In the genomic region with DNA sequence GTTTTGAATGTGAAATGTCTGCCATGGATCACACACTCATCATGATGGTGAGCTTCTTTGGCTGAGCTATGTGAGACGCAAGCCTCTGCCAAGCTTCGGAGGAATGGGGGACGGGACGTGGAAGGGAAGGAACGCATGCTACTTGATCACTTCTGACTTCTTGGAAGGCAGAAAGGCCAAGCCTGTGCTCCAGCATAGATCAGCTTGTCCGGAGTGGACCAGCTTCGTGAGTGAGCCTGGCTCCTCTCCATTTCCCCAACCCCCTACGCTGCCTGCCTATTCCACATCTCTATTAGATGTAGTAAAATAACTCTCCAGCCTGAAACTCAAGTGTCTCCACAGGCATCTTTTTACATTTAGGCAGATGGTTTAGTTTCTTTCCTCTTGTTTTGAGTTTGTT, we compare ENCODE assay signal across 12 mouse cellular contexts. TPM values are rescaled to one million over a fixed set of nuclear protein-coding genes. Genes with fewer than 3 reads are reported as not detected.
DNase-seq lines count a peak whose midpoint lies in the region; ATAC-seq and TF ChIP-seq lines count a peak whose summit lies in the region.
"Had no signal": no experiment of that assay in that cellular context is flagged by ENCODE, and none has a peak within 500 bp of the region (broad histone marks: within the 10 kb centered on the region; RNA-seq: fewer than 3 reads in every experiment).

No protein-coding gene starts in this region.

- H3K9me3 ChIP-seq in neural tube, embryonic 14.5 days (ENCODE audit: control insufficient read depth, low read length): no peaks in the 10 kb centered on the region
- no peaks in the 10 kb centered on the region for H3K9me3 ChIP-seq in neural tube, embryonic 15.5 days (replicated peaks)
- no peaks in the 10 kb centered on the region for H3K9me3 ChIP-seq in kidney, embryonic 16.5 days (ENCODE audit: low read length)
- no peaks in the 10 kb centered on the region for H3K9me3 ChIP-seq in stomach, postnatal 0 days (ENCODE audit: control insufficient read depth, low read length)
- H3K9me3 ChIP-seq: hindbrain, embryonic 10.5 days; liver, embryonic 12.5 days had no signal

- H3K4me3 ChIP-seq in heart, adult 2 months: no peak overlapping the region
- H3K4me3 ChIP-seq in neural tube, embryonic 14.5 days (ENCODE audit: low read depth, low read length): no peak overlapping the region
- H3K4me3 ChIP-seq in neural tube, embryonic 15.5 days (replicated peaks): no peak overlapping the region
- H3K4me3 ChIP-seq in kidney, embryonic 16.5 days (ENCODE audit: low read length): no peak overlapping the region
- H3K4me3 ChIP-seq in stomach, postnatal 0 days (ENCODE audit: low read depth, low read length): no peak overlapping the region
- H3K4me3 ChIP-seq: hindbrain, embryonic 10.5 days; liver, embryonic 12.5 days had no signal

- no peak for TF ChIP-seq CTCF in heart, adult 2 months (IDR thresholded peaks at IDR 0.05)
- no peak for TF ChIP-seq CTCF in stomach, postnatal 0 days (IDR thresholded peaks at IDR 0.05; ENCODE audit: low read depth)

- no peak overlapping the region for H3K27ac ChIP-seq in heart, adult 2 months
- no peak overlapping the region for H3K27ac ChIP-seq in neural tube, embryonic 14.5 days (ENCODE audit: low read depth, low read length)
- H3K27ac ChIP-seq in neural tube, embryonic 15.5 days (replicated peaks): no peak overlapping the region
- peak overlapping the region; percentile 28; the same call in 1 of the 2 replicates for H3K27ac ChIP-seq in kidney, embryonic 16.5 days (ENCODE audit: low read length)
- no peak overlapping the region for H3K27ac ChIP-seq in stomach, postnatal 0 days (replicated peaks)
- H3K27ac ChIP-seq: hindbrain, embryonic 10.5 days; liver, embryonic 12.5 days had no signal

- intact Hi-C loops in heart, adult 2 months (cut with DNase I): no loop called here

- no peak overlapping the region for H3K9ac ChIP-seq in heart, adult 2 months (ENCODE audit: low read depth, low read length)
- H3K9ac ChIP-seq in neural tube, embryonic 14.5 days (replicated peaks; ENCODE audit: low read depth, low read length): no peak overlapping the region
- H3K9ac ChIP-seq in neural tube, embryonic 15.5 days (replicated peaks): no peak overlapping the region
- no peak overlapping the region for H3K9ac ChIP-seq in kidney, embryonic 16.5 days (replicated peaks; ENCODE audit: low read length)
- no peak overlapping the region for H3K9ac ChIP-seq in stomach, postnatal 0 days (ENCODE audit: low read length)
- H3K9ac ChIP-seq: liver, embryonic 12.5 days had no signal

- TF ChIP-seq POLR2A in heart, adult 2 months (IDR thresholded peaks at IDR 0.05; ENCODE audit: insufficient read depth, low read depth, low read length): no peak

- no peaks in the 10 kb centered on the region for H3K27me3 ChIP-seq in heart, adult 2 months (ENCODE audit: control insufficient read depth, insufficient read depth, low read length)
- H3K27me3 ChIP-seq in neural tube, embryonic 14.5 days (ENCODE audit: control insufficient read depth, insufficient read depth, low read length): no peaks in the 10 kb centered on the region
- H3K27me3 ChIP-seq in neural tube, embryonic 15.5 days (replicated peaks): no peaks in the 10 kb centered on the region
- no peaks in the 10 kb centered on the region for H3K27me3 ChIP-seq in kidney, embryonic 16.5 days (ENCODE audit: insufficient read depth, low read length)
- no peaks in the 10 kb centered on the region for H3K27me3 ChIP-seq in stomach, postnatal 0 days (ENCODE audit: control insufficient read depth, insufficient read depth, low read length)
- H3K27me3 ChIP-seq: liver, embryonic 12.5 days had no signal

- TF ChIP-seq EP300 in heart, adult 2 months (IDR thresholded peaks at IDR 0.05; ENCODE audit: insufficient read depth, low read depth, low read length): no peak
- no peak for TF ChIP-seq EP300 in stomach, postnatal 0 days (optimal IDR thresholded peaks at IDR 0.05)

- no peaks in the 10 kb centered on the region for H3K79me2 ChIP-seq in heart, adult 2 months (replicated peaks; ENCODE audit: control insufficient read depth, insufficient read depth, low read length)

- 0 out of 2 replicates have a peak, but pooled peaks have one; percentile 21 for ATAC-seq in neural tube, embryonic 14.5 days (ENCODE audit: low read depth)
- ATAC-seq in neural tube, embryonic 15.5 days (ENCODE audit: low FRiP score): no peak
- ATAC-seq in kidney, embryonic 16.5 days (ENCODE audit: low FRiP score, low TSS enrichment): no peak
- ATAC-seq in stomach, postnatal 0 days (ENCODE audit: low FRiP score, low TSS enrichment): no peak
- ATAC-seq in CD4-positive, CD25-positive, alpha-beta regulatory T cell, adult 4 months: no peak

- no peak overlapping the region for H3K4me2 ChIP-seq in neural tube, embryonic 14.5 days (ENCODE audit: low read depth, low read length)
- H3K4me2 ChIP-seq in neural tube, embryonic 15.5 days: no peak overlapping the region
- H3K4me2 ChIP-seq in kidney, embryonic 16.5 days (replicated peaks; ENCODE audit: low read depth, low read length): no peak overlapping the region
- no peak overlapping the region for H3K4me2 ChIP-seq in stomach, postnatal 0 days (replicated peaks; ENCODE audit: low read depth)
- H3K4me2 ChIP-seq: heart, embryonic 11.5 days; liver, embryonic 12.5 days had no signal

- H3K4me1 ChIP-seq in heart, adult 2 months (ENCODE audit: control insufficient read depth, insufficient read depth, low read length): no peaks in the 10 kb centered on the region
- H3K4me1 ChIP-seq in neural tube, embryonic 14.5 days (ENCODE audit: control insufficient read depth, insufficient read depth, low read length): no peaks in the 10 kb centered on the region
- peaks cover 6% of the 10 kb centered on the region; the same call in 1 of the 2 replicates for H3K4me1 ChIP-seq in neural tube, embryonic 15.5 days
- peaks cover 3% of the 10 kb centered on the region; the same call in 1 of the 2 replicates for H3K4me1 ChIP-seq in kidney, embryonic 16.5 days (ENCODE audit: insufficient read depth, low read length)
- H3K4me1 ChIP-seq in stomach, postnatal 0 days (replicated peaks; ENCODE audit: control insufficient read depth, insufficient read depth): no peaks in the 10 kb centered on the region
- H3K4me1 ChIP-seq: hindbrain, embryonic 10.5 days; liver, embryonic 12.5 days had no signal

- DNase-seq in heart, adult 11 months: peak; percentile 65
- no peak for DNase-seq in heart, adult 2 months
- peak; percentile 16 for DNase-seq in stomach, postnatal 0 days (ENCODE audit: low spot score)
- DNase-seq: right cerebral cortex, postnatal 25 days; thymus, postnatal 25 days had no signal

- 78% methylated on average over 8 of the region's 8 CpGs for WGBS in heart, adult 2 months
- WGBS in neural tube, embryonic 14.5 days: 78% methylated on average over 8 of the region's 8 CpGs
- 68% methylated on average over 8 of the region's 8 CpGs for WGBS in neural tube, embryonic 15.5 days
- 72% methylated on average over 8 of the region's 8 CpGs for WGBS in kidney, embryonic 16.5 days
- WGBS in stomach, postnatal 0 days: 45% methylated on average over 8 of the region's 8 CpGs

- H3K36me3 ChIP-seq in heart, adult 2 months (ENCODE audit: control insufficient read depth, insufficient read depth, low read length): no peaks in the 10 kb centered on the region
- H3K36me3 ChIP-seq in neural tube, embryonic 14.5 days (ENCODE audit: control insufficient read depth, insufficient read depth, low read length): no peaks in the 10 kb centered on the region
- no peaks in the 10 kb centered on the region for H3K36me3 ChIP-seq in neural tube, embryonic 15.5 days
- no peaks in the 10 kb centered on the region for H3K36me3 ChIP-seq in kidney, embryonic 16.5 days (ENCODE audit: insufficient read depth, low read length)
- no peaks in the 10 kb centered on the region for H3K36me3 ChIP-seq in stomach, postnatal 0 days (ENCODE audit: control insufficient read depth, insufficient read depth, low read length)
- H3K36me3 ChIP-seq: hindbrain, embryonic 10.5 days; liver, embryonic 12.5 days had no signal

RNA-seq across cellular contexts. Expression of gene Spats2l, which starts 32.2 kb away (rescaled TPM):
- 1 to 10 TPM; 6.1 to 7.2 TPM for total RNA-seq in heart, adult 2 months (2021)
- 5.1 and 6.7 TPM in 2 replicates for polyA plus RNA-seq in heart, adult 2 months (2012; rRNA removed)
- polyA plus RNA-seq in neural tube, embryonic 14.5 days (2014; fragmentation: Nextera tagmentation; extraction: Ambion mirVana): 67.4 and 70.1 TPM in 2 replicates
- polyA plus RNA-seq in neural tube, embryonic 15.5 days (2015; fragmentation: Nextera tagmentation; extraction: Ambion mirVana): 78.3 and 78.7 TPM in 2 replicates
- polyA plus RNA-seq in kidney, embryonic 16.5 days (2015; fragmentation: Nextera tagmentation; extraction: Ambion mirVana): 61.2 and 61.4 TPM in 2 replicates
- 59.4 and 73.8 TPM in 2 replicates for polyA plus RNA-seq in stomach, postnatal 0 days (2015; fragmentation: Nextera tagmentation; extraction: Ambion mirVana)
- 1 to 10 TPM in 1 of 2 experiments, under 1 TPM in 1; 0.54 to 1.0 TPM for polyA plus RNA-seq in CD4-positive, CD25-positive, alpha-beta regulatory T cell, adult 4 months (2017; shearing (Covaris generic))

Comparison
In these comparisons a context has a peak if more than half of its experiments do, and no peak if none do; other contexts are left out.
1. DNase-seq: peak in heart, adult 11 months (single experiment) and stomach, postnatal 0 days (single experiment); none in heart, adult 2 months (0 of 2).